Mouse (Mus musculus) kidney, adult 2 months (tissue): ENCODE results near the gene Insl6. TPM values are rescaled to one million over a fixed set of nuclear protein-coding genes. Genes with fewer than 3 reads are reported as not detected.

Experiments used
- DNase-seq: peaks from one replicate; pipeline ENCODE4 v3.0.0; 2021
- H3K27ac ChIP-seq: fragments of 200-500 bp; 2 replicates; pipeline ENCODE4 v1.5.1; 2012; ENCODE audit warnings: low read depth, low read length, control low read depth, inconsistent platforms; ENCODE audit not compliant: insufficient read depth
- H3K27me3 ChIP-seq: fragments of 200-500 bp; replicated peaks from 2 replicates; pipeline ENCODE4 v1.6.1; 2012; ENCODE audit warnings: mild to moderate bottlenecking, moderate library complexity, low read length, inconsistent platforms; ENCODE audit not compliant: control insufficient read depth, insufficient read depth
- H3K36me3 ChIP-seq: fragments of 200-500 bp; 2 replicates; pipeline ENCODE4 v1.6.1; 2012; ENCODE audit warnings: mild to moderate bottlenecking, moderate library complexity, low read length, inconsistent platforms; ENCODE audit not compliant: control insufficient read depth, insufficient read depth
- H3K4me1 ChIP-seq: fragments of 200-500 bp; 2 replicates; pipeline ENCODE4 v1.6.1; 2011; ENCODE audit warnings: low read length; ENCODE audit not compliant: control insufficient read depth, insufficient read depth
- H3K4me3 ChIP-seq: fragments of 200-500 bp; 2 replicates; pipeline ENCODE4 v1.5.1; 2011; ENCODE audit warnings: mild to moderate bottlenecking, low read depth, low read length, control low read depth; ENCODE audit not compliant: insufficient read depth
- CTCF ChIP-seq: fragments of 200-500 bp; conservative IDR thresholded peaks from 2 replicates; pipeline ENCODE4 v1.5.1; 2011; ENCODE audit warnings: low read depth, mild to moderate bottlenecking, control low read depth, low read length, moderate library complexity, mixed read lengths; ENCODE audit not compliant: insufficient read depth, insufficient read length
- POLR2A ChIP-seq: fragments of 200-500 bp; IDR thresholded peaks from one replicate; pipeline ENCODE4 v1.6.1; 2011; ENCODE audit warnings: low read depth, low read length, control low read depth
- WGBS: fragments of 180-500 bp; shearing (Covaris S2); methylation state at CpG from one replicate; pipeline ENCODE4 v1.1.7; 2018; 5-methylcytosine and 5-hydroxymethylcytosine counted together
- polyA plus RNA-seq: library from polyadenylated mRNA; depleted of rRNA; stranded (reverse); fragments of >200 nt; gene quantifications from 2 replicates; pipeline ENCODE4 v1.2.3, GENCODE M21; 2012

Insl6 gene
- polyA plus RNA-seq, 1 experiment: 3.1 TPM

- no peak for TF ChIP-seq POLR2A
- TF ChIP-seq CTCF: peak; percentile 93
- 4% methylated on average over 20 of the region's 20 CpGs for WGBS
Observed at GRCm38 (mm10) chr19:29354895-29355877, 30.0 kb upstream of the Insl6 start.

GRCm38 (mm10) chr19:29350991-29351390, 25.8 kb upstream of the Insl6 start:
- H3K4me3 ChIP-seq: no peak overlapping the region
- DNase-seq: no peak
- 46% methylated on average over 5 of the region's 5 CpGs for WGBS
- no peaks in the 10 kb centered on the region; the same call in 1 of the 2 replicates for H3K4me1 ChIP-seq
- peaks cover 2% of the 10 kb centered on the region; the same call in 1 of the 2 replicates for H3K36me3 ChIP-seq
- H3K27ac ChIP-seq: no peak overlapping the region
- no peak for TF ChIP-seq POLR2A
- TF ChIP-seq CTCF: no peak
- no peaks in the 10 kb centered on the region for H3K27me3 ChIP-seq

More at GRCm38 (mm10) chr19:29354895-29355877, 30.0 kb upstream of the Insl6 start:
- Histone ChIP-seq H3K27ac (no peak overlapping the region; the same call in 1 of the 2 replicates), H3K36me3 (no peaks in the 10 kb centered on the region), H3K4me3 (peak overlapping the region; percentile 45), H3K4me1 (no peaks in the 10 kb centered on the region; the same call in 1 of the 2 replicates), H3K27me3 (no peaks in the 10 kb centered on the region)
- peak; percentile 88 for DNase-seq

- H3K27ac ChIP-seq: no peak overlapping the region
Observed at GRCm38 (mm10) chr19:29345636-29346035, 20.5 kb upstream of the Insl6 start.

DNA sequence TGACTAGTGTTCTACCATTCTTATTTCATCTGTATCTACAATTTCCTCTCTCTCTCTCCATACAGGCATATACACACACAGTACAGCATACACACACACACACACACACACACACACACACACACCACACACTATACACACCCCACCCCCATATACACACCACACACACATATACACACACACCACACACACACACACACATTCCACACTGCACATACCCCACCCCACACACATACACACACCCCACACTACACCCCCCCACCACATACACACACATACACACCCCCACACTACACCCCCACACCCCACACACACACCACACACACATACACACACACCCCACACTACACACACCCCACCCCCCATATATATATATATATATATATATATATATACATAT, 19.7 kb upstream of the Insl6 start:
- H3K4me3 ChIP-seq: no peak overlapping the region
- TF ChIP-seq CTCF (no peak), POLR2A (no peak)
- peaks cover 2% of the 10 kb centered on the region; the same call in 1 of the 2 replicates for H3K36me3 ChIP-seq

More at GRCm38 (mm10) chr19:29345636-29346035, 20.5 kb upstream of the Insl6 start:
- TF ChIP-seq CTCF: no peak
- no peak for TF ChIP-seq POLR2A
- Histone ChIP-seq H3K36me3 (peaks cover 2% of the 10 kb centered on the region; the same call in 1 of the 2 replicates), H3K4me1 (no peaks in the 10 kb centered on the region), H3K4me3 (no peak overlapping the region), H3K27me3 (no peaks in the 10 kb centered on the region)
- DNase-seq: no peak
- 72% methylated on average over 6 of the region's 6 CpGs for WGBS

GRCm38 (mm10) chr19:29342281-29342680, 17.1 kb upstream of the Insl6 start:
- Histone ChIP-seq H3K27ac (no peak overlapping the region), H3K4me1 (no peaks in the 10 kb centered on the region), H3K4me3 (no peak overlapping the region), H3K27me3 (no peaks in the 10 kb centered on the region), H3K36me3 (no peaks in the 10 kb centered on the region)
- DNase-seq: no peak
- WGBS: 86% methylated on average over 6 of the region's 6 CpGs
- TF ChIP-seq POLR2A (no peak), CTCF (no peak)

More for the DNA sequence above, 19.7 kb upstream of the Insl6 start:
- Histone ChIP-seq H3K27me3 (no peaks in the 10 kb centered on the region), H3K27ac (no peak overlapping the region), H3K4me1 (no peaks in the 10 kb centered on the region)
- DNase-seq: no peak

GRCm38 (mm10) chr19:29341029-29341428, 15.9 kb upstream of the Insl6 start:
- Histone ChIP-seq H3K27ac (no peak overlapping the region), H3K36me3 (no peaks in the 10 kb centered on the region), H3K4me3 (no peak overlapping the region), H3K27me3 (no peaks in the 10 kb centered on the region), H3K4me1 (no peaks in the 10 kb centered on the region)
- TF ChIP-seq CTCF (no peak), POLR2A (no peak)
- DNase-seq: no peak
- WGBS: 76% methylated on average over 4 of the region's 4 CpGs

GRCm38 (mm10) chr19:29336624-29337023, 11.5 kb upstream of the Insl6 start:
- no peaks in the 10 kb centered on the region; the same call in 1 of the 2 replicates for H3K4me1 ChIP-seq
- no peak for TF ChIP-seq CTCF
- no peak for TF ChIP-seq POLR2A
- no peaks in the 10 kb centered on the region for H3K36me3 ChIP-seq
- no peak for DNase-seq
- WGBS: 90% methylated on average over 2 of the region's 2 CpGs
- H3K4me3 ChIP-seq: no peak overlapping the region
- H3K27ac ChIP-seq: no peak overlapping the region
- no peaks in the 10 kb centered on the region for H3K27me3 ChIP-seq
